Mouse (Mus musculus) heart, adult 10 weeks (tissue): ENCODE measurements around the gene Axin2. TPM values are rescaled to one million over a fixed set of nuclear protein-coding genes. Genes with fewer than 3 reads are reported as not detected.

Experiments used
- polyA plus RNA-seq: library from polyadenylated mRNA; stranded (reverse); fragments of 350-450 nt; fragmentation: Illumina TruSeq; extraction: RNeasy Lipid Tissue Mini Kit (QIAGEN cat#74804); gene quantifications from one replicate; pipeline ENCODE4 v1.2.3, GENCODE M21; 2014; ENCODE audit warnings: low read depth, low replicate concordance

Axin2 gene
- polyA plus RNA-seq, result 3.9 TPM

GRCm38 (mm10) chr11:108920158-108920635, at the start of gene Axin2:
Gene Axin2 (plus strand): TSS chr11:108920349.

Other genes with a start within 250 kb of the Axin2 start
- not detected for gene E030025P04Rik, start 224.0 kb downstream of the Axin2 start, polyA plus RNA-seq